Mouse (Mus musculus) spleen, postnatal 14 days (tissue): ENCODE data around the gene Kmt2b.

Source experiments
- DNase-seq, 2 experiments: peaks; one replicate each; pipeline ENCODE4 v3.0.0; 2021 to 2022; ENCODE audit warnings: low spot score in 2 of 2

Kmt2b gene

GRCm38 (mm10) chr7:30534633-30535577 lies 53.6 kb downstream of the Kmt2b start, which contains the start of gene Arhgap33:
TSS of gene Arhgap33 (minus strand) at chr7:30535060.
- peak; percentile 91 to 93 for DNase-seq

GRCm38 (mm10) chr7:30533941-30534632 lies 54.4 kb downstream of the Kmt2b start:
- DNase-seq, result peak in 1 of 2 experiments; percentile 22

DNA sequence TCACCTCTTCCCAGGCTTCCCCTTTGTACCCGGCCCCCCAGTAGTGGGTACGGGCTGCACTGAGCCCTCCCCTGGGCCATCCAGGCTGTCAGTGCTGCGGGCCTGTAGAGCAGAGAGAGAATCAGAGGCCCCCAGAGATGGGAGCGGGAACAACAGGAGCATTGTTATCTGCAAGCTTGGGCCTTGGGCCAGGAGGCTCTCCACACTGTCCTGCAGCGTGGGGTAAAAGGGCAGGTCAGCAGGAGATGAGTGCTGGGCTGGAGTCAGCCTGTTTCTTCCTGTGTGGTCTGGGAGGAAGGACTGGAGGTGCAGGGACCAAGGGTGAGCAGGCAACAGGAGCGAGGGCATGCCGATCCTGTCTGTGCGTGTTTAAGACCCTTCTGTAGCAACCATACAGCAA lies 55.6 kb downstream of the Kmt2b start:
- no peak for DNase-seq

DNA sequence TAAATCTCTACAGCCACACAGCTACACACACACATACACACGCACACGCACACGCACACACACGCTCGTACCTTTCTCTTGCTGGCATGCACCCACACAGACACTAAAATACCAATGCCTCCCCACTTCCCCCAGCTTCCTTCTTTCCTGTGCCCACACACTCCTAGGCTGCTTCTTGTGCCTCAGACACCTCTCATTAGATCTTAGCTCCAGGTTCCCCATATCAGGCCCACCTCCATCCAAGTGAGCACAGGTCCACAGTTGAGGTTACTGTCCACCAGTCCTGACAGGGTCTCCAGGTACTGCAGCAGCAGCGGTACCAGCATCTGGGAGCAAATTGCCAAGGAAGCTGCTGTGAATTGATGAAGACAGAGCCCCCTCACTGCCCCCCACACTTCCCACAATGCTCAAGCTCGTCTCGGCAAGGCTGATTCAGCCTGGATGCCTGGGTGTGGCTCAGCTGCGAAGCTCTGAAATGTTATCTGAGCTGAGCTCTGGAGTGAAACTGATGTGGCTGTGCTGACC lies 57.2 kb downstream of the Kmt2b start:
- DNase-seq, result no peak

- DNase-seq, result no peak
These were observed 61.5 kb downstream of the Kmt2b start for GRCm38 (mm10) chr7:30526981-30527380.

- DNase-seq, result no peak
These were observed 62.1 kb downstream of the Kmt2b start for GRCm38 (mm10) chr7:30526399-30526798.

- no peak for DNase-seq
These were observed 62.6 kb downstream of the Kmt2b start for GRCm38 (mm10) chr7:30525954-30526353.

GRCm38 (mm10) chr7:30524487-30524886 lies 64.0 kb downstream of the Kmt2b start:
- DNase-seq, result no peak

DNA sequence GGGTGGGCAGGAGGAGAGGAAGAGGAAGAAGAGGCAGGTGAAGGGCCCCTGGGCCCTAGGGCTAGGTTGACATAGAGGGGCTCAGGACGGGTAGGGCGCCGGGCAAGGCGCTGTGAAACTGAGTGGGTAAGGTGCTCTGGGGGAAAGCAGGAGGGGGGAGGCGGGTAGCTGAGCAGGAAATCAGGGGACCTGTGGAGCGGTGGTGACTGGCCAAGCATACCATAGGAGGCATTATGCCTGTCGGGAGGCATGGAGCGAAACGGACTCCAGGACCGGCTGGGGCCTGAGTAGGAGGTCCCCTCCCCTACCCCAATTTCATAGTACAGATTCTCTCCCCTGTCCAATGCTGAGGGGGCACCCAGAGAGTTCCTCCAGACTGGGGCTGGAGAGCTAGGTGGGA lies 65.7 kb downstream of the Kmt2b start:
- DNase-seq, result no peak

DNA sequence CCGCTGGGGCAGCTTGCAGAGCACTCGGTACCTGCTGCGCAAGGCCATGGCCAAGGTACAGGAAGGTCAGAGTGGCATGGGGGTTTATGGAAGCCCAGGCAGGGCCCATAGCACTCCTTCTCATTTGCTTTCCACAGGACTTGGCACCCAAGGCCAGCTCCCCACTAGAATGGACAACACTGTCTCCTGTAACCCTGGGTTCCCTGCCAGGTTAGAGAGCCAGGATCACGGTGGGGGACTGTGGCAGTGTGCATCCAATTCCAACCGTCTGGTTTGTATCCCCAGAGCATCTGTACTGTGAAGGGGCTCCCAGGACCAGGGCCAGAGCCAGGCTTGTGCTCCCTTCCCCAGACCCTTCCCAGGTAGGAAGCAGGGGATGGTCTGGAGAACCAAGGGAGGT lies 67.7 kb downstream of the Kmt2b start:
- DNase-seq, result no peak

DNA sequence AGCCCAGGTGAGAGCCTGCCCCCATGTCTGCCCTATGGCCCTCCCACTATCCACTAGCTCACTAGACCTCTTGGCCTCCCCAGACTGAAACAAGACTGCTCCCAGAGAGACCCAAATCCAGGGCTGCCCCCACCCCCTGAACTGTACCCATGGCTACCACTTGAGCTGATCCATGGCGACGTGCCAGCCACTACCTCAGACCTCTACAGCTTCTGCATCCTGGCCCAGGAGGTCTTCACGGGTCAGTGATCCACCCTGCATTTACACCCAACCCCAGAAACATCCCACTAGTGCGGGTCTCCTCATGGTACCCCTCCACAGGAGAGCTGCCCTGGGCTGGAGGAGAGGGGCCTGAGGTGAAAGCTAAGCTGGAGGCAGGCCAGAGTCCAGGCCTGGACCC lies 68.1 kb downstream of the Kmt2b start:
- no peak for DNase-seq
